In genomic region chr2:64043099-64043498, GRCm38 (mm10) we compare ENCODE assay signal across 9 mouse cellular contexts. TPM values are rescaled to one million over a fixed set of nuclear protein-coding genes. Genes with fewer than 3 reads are reported as not detected.
A peak's percentile ranks its signal among the peaks of the same experiment; 100 is the strongest.
DNase-seq lines count a peak whose midpoint lies in the region; ATAC-seq lines count a peak whose summit lies in the region.
"Had no signal": no experiment of that assay in that cellular context is flagged by ENCODE, and none has a peak within 500 bp of the region (broad histone marks: within the 10 kb centered on the region; RNA-seq: fewer than 3 reads in every experiment).

No protein-coding gene starts in this region.

- H3K27ac ChIP-seq in midbrain, embryonic 13.5 days: no peak overlapping the region
- H3K27ac ChIP-seq: macrophage had no signal

- no peak overlapping the region for H3K4me2 ChIP-seq in midbrain, embryonic 13.5 days (replicated peaks)

- no peak overlapping the region for H3K4me3 ChIP-seq in midbrain, embryonic 13.5 days (replicated peaks)

- no peak for ATAC-seq in midbrain, embryonic 13.5 days

- no peaks in the 10 kb centered on the region for H3K9me3 ChIP-seq in midbrain, embryonic 13.5 days

- no peaks in the 10 kb centered on the region for H3K36me3 ChIP-seq in midbrain, embryonic 13.5 days

- no peaks in the 10 kb centered on the region; the same call in 1 of the 2 replicates for H3K4me1 ChIP-seq in midbrain, embryonic 13.5 days (replicated peaks)

- DNase-seq in left cerebral cortex, adult 11 months (ENCODE audit: low spot score): peak; percentile 5
- no peak for DNase-seq in left cerebral cortex, adult 8-10 months (ENCODE audit: low spot score in 2 of 2)
- DNase-seq in brain, adult 2 months (ENCODE audit: low read depth, low spot score): peak; percentile 73
- DNase-seq in gastrocnemius, postnatal 25 days: peak; percentile 46
- DNase-seq in layer of hippocampus, adult 9-11 months: peak; percentile 14
- no peak for DNase-seq in testis, postnatal 14 days (ENCODE audit: low spot score)
- no peak for DNase-seq in urinary bladder, postnatal 10 days (ENCODE audit: low spot score)

- no peaks in the 10 kb centered on the region for H3K27me3 ChIP-seq in midbrain, embryonic 13.5 days

- WGBS in midbrain, embryonic 13.5 days: 50% methylated on average over 3 of the region's 3 CpGs

- H3K9ac ChIP-seq in midbrain, embryonic 13.5 days (replicated peaks): no peak overlapping the region

RNA-seq across cellular contexts. Expression of gene Fign, which starts 54.7 kb away (rescaled TPM):
- total RNA-seq in left cerebral cortex, adult 8-10 months (2022): 1 to 10 TPM; 4.6 to 5.9 (median 5.3) TPM
- total RNA-seq in gastrocnemius, postnatal 25 days (2021): 1 to 10 TPM; 1.3 to 2.8 TPM
- 22.0 and 25.2 TPM in 2 replicates for polyA plus RNA-seq in midbrain, embryonic 13.5 days (2015; fragmentation: Nextera tagmentation; extraction: Ambion mirVana)
- polyA plus RNA-seq: macrophage had no signal

Comparison
In these comparisons a context has a peak if more than half of its experiments do, and no peak if none do; other contexts are left out.
1. DNase-seq: peak in left cerebral cortex, adult 11 months (single experiment), brain, adult 2 months (single experiment), gastrocnemius, postnatal 25 days (single experiment) and layer of hippocampus, adult 9-11 months (single experiment); none in left cerebral cortex, adult 8-10 months (0 of 2), testis, postnatal 14 days (single experiment) and urinary bladder, postnatal 10 days (single experiment).